ENCODE assay signal across 9 mouse cellular contexts in genomic region chr3:138800664-138801411, GRCm38 (mm10). TPM values are rescaled to one million over a fixed set of nuclear protein-coding genes. Genes with fewer than 3 reads are reported as not detected.
DNase-seq lines count a peak whose midpoint lies in the region; ATAC-seq and TF ChIP-seq lines count a peak whose summit lies in the region.
"Had no signal": no experiment of that assay in that cellular context is flagged by ENCODE, and none has a peak within 500 bp of the region (broad histone marks: within the 10 kb centered on the region; RNA-seq: fewer than 3 reads in every experiment).

No protein-coding gene starts in this region.

- intact Hi-C loops in heart, postnatal 14 days (cut with DNase I) = no loop called here

- H3K4me1 ChIP-seq in neural tube, embryonic 11.5 days (ENCODE audit: control insufficient read depth, insufficient read depth, low read length) = peaks cover 21% of the 10 kb centered on the region
- H3K4me1 ChIP-seq in cortical plate, adult 2 months (ENCODE audit: control insufficient read depth, insufficient read depth, low read length) = peaks cover 35% of the 10 kb centered on the region
- peaks cover 29% of the 10 kb centered on the region for H3K4me1 ChIP-seq in midbrain, postnatal 0 days (ENCODE audit: insufficient read depth, low read length)

- ATAC-seq in neural tube, embryonic 11.5 days (ENCODE audit: insufficient read depth, low FRiP score, low TSS enrichment) = 0 out of 2 replicates have a peak, but pooled peaks have one; percentile 24
- no peak for ATAC-seq in midbrain, postnatal 0 days (ENCODE audit: low FRiP score)

- no peaks in the 10 kb centered on the region for H3K27me3 ChIP-seq in neural tube, embryonic 11.5 days (ENCODE audit: control insufficient read depth, insufficient read depth, low read length)
- H3K27me3 ChIP-seq in midbrain, postnatal 0 days (ENCODE audit: insufficient read depth, low read length) = no peaks in the 10 kb centered on the region
- H3K27me3 ChIP-seq: embryonic facial prominence, embryonic 12.5 days had no signal

- WGBS in neural tube, embryonic 11.5 days = 63% methylated on average over 16 of the region's 16 CpGs
- WGBS in midbrain, postnatal 0 days = 25% methylated on average over 16 of the region's 16 CpGs

- H3K4me3 ChIP-seq in neural tube, embryonic 11.5 days (ENCODE audit: low read depth, low read length) = no peak overlapping the region
- H3K4me3 ChIP-seq in cortical plate, adult 2 months (ENCODE audit: insufficient read depth, low read length) = no peak overlapping the region
- H3K4me3 ChIP-seq in midbrain, postnatal 0 days (ENCODE audit: low read depth, low read length) = no peak overlapping the region
- H3K4me3 ChIP-seq: embryonic facial prominence, embryonic 12.5 days had no signal

- H3K4me2 ChIP-seq in neural tube, embryonic 11.5 days (ENCODE audit: low read depth) = no peak overlapping the region
- H3K4me2 ChIP-seq in midbrain, postnatal 0 days (ENCODE audit: low read depth, low read length, poor library complexity, severe bottlenecking) = 0 out of 2 replicates have a peak overlapping the region, but pooled peaks have one; percentile 20
- H3K4me2 ChIP-seq: embryonic facial prominence, embryonic 12.5 days had no signal

- no peaks in the 10 kb centered on the region for H3K9me3 ChIP-seq in neural tube, embryonic 11.5 days (ENCODE audit: control insufficient read depth, low read length)
- no peaks in the 10 kb centered on the region for H3K9me3 ChIP-seq in midbrain, postnatal 0 days (ENCODE audit: low read length)
- H3K9me3 ChIP-seq: embryonic facial prominence, embryonic 12.5 days had no signal

- 0 out of 2 replicates have a peak overlapping the region, but pooled peaks have one; percentile 20 for H3K27ac ChIP-seq in neural tube, embryonic 11.5 days (ENCODE audit: low read depth, low read length)
- peak overlapping the region; percentile 91 for H3K27ac ChIP-seq in cortical plate, adult 2 months (ENCODE audit: insufficient read depth, low read length)
- H3K27ac ChIP-seq in midbrain, postnatal 0 days (ENCODE audit: low read depth, low read length) = peak overlapping the region; percentile 55; the same call in 1 of the 2 replicates
- H3K27ac ChIP-seq: embryonic facial prominence, embryonic 12.5 days had no signal

- no peak for DNase-seq in neural tube, embryonic 11.5 days (ENCODE audit: low spot score)
- no peak for DNase-seq in neural tube, embryonic 10.5 days (ENCODE audit: extremely low spot score, low spot score)
- DNase-seq in heart, postnatal 14 days = peak; percentile 32 to 35
- peak; percentile 76 for DNase-seq in midbrain, postnatal 0 days (ENCODE audit: low spot score)
- DNase-seq in embryo, embryonic 10 days (ENCODE audit: low spot score) = no peak
- no peak for DNase-seq in spleen, adult 18-20 months
- no peak for DNase-seq in B cell, adult 2 months

- no peak for TF ChIP-seq CTCF in cortical plate, adult 2 months (IDR thresholded peaks at IDR 0.05; ENCODE audit: extremely low read depth, insufficient read depth, low read length)
- TF ChIP-seq CTCF in midbrain, postnatal 0 days (IDR thresholded peaks at IDR 0.05) = no peak

- no peaks in the 10 kb centered on the region for H3K36me3 ChIP-seq in neural tube, embryonic 11.5 days (ENCODE audit: control insufficient read depth, insufficient read depth, low read length)
- H3K36me3 ChIP-seq in midbrain, postnatal 0 days (ENCODE audit: insufficient read depth, low read length) = no peaks in the 10 kb centered on the region
- H3K36me3 ChIP-seq: embryonic facial prominence, embryonic 12.5 days had no signal

- TF ChIP-seq POLR2A in cortical plate, adult 2 months (IDR thresholded peaks at IDR 0.05; ENCODE audit: extremely low read depth, insufficient read depth, low read length) = no peak

- H3K9ac ChIP-seq in neural tube, embryonic 11.5 days (ENCODE audit: low read length) = peak overlapping the region; percentile 6
- peak overlapping the region; percentile 40 for H3K9ac ChIP-seq in midbrain, postnatal 0 days (replicated peaks; ENCODE audit: low read length, poor library complexity, severe bottlenecking)
- H3K9ac ChIP-seq: embryonic facial prominence, embryonic 12.5 days had no signal

RNA-seq across cellular contexts. Expression of gene Tspan5, which starts 58.8 kb away (rescaled TPM):
- polyA plus RNA-seq in neural tube, embryonic 11.5 days (2014; fragmentation: Nextera tagmentation; extraction: Ambion mirVana) = 71.6 and 79.2 TPM in 2 replicates
- polyA plus RNA-seq in cortical plate, adult 2 months (2012; rRNA removed) = 224 and 226 TPM in 2 replicates
- total RNA-seq in heart, postnatal 14 days (2021) = 10 to 100 TPM; 11.0 to 11.3 TPM
- 156 and 165 TPM in 2 replicates for total RNA-seq in midbrain, postnatal 0 days (2014; rRNA removed)
- 97.8 and 99.4 TPM in 2 replicates for polyA plus RNA-seq in midbrain, postnatal 0 days (2015; fragmentation: Nextera tagmentation; extraction: Ambion mirVana)

Comparison
In these comparisons a context has a peak if more than half of its experiments do, and no peak if none do; other contexts are left out.
1. DNase-seq: peak in heart, postnatal 14 days (2 of 2) and midbrain, postnatal 0 days (single experiment); none in neural tube, embryonic 11.5 days (single experiment), neural tube, embryonic 10.5 days (single experiment), embryo, embryonic 10 days (single experiment), spleen, adult 18-20 months (0 of 2) and B cell, adult 2 months (0 of 2).
2. H3K27ac ChIP-seq: peak in every context shown above with its lines; median percentile 91 in cortical plate, adult 2 months; 55 in midbrain, postnatal 0 days; 20 in neural tube, embryonic 11.5 days.